Mouse (Mus musculus): ENCODE measurements around the gene Vamp2. TPM values are rescaled to one million over a fixed set of nuclear protein-coding genes. Genes with fewer than 3 reads are reported as not detected.

Vamp2 gene
- 179 and 188 TPM in 2 replicates for polyA plus RNA-seq (2015; fragmentation: Nextera tagmentation; extraction: Ambion mirVana)

DNA sequence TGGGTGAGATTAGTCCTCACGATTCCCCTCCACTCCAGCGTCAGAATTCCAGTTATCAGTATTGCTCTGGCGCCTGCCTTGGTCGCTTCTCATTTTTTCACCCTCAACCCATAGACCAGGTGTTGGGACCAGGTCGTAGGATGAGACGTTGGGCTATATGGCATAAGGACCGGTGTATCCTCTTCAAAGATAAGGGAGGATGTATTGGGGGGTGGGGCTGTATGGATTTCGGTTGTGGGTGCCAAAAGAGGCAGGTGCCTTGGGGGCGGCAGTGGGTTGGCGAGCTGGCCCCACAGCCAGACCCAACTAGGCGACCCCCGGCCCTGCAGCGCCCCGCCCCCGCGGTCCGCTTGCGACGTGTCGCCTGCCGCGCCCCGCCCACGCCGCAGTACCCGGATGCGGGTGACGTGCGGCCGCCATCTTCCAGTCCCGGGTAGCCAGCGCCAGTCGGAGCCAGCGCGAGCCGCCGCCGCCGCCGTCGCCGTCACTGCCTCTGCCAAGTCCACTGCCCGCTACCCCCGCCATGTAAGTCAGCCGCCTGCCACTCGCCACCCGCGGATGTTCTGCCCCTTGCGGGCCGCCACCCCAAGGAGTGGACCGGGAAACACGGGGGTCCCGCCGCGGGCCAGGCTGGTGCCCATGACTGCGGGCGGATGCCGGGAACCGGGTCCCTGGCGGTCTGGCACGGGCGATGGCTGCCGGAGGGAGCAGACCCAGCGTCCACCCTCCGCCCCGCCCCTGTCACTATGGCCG is at the start of gene Vamp2:
TSS of gene Vamp2 (plus strand) at position 388 of the 753 bp plus-strand sequence.
- Histone ChIP-seq H3K27me3 (no peaks in the 10 kb centered on the region), H3K4me3 (peak within 1 kb of the TSS; percentile 95), H3K9ac (replicated peaks) (peak within 1 kb of the TSS; percentile 100), H3K9me3 (no peaks in the 10 kb centered on the region), H3K4me2 (replicated peaks) (peak within 1 kb of the TSS; percentile 84), H3K27ac (replicated peaks) (peak within 1 kb of the TSS; percentile 94), H3K4me1 (peaks cover 31% of the 10 kb centered on the region), H3K36me3 (peaks cover 10% of the 10 kb centered on the region; the same call in 1 of the 2 replicates)
- under 1% methylated on average over 67 of the region's 67 CpGs for WGBS
- peak; percentile 88 for ATAC-seq (replicated peaks)

DNA sequence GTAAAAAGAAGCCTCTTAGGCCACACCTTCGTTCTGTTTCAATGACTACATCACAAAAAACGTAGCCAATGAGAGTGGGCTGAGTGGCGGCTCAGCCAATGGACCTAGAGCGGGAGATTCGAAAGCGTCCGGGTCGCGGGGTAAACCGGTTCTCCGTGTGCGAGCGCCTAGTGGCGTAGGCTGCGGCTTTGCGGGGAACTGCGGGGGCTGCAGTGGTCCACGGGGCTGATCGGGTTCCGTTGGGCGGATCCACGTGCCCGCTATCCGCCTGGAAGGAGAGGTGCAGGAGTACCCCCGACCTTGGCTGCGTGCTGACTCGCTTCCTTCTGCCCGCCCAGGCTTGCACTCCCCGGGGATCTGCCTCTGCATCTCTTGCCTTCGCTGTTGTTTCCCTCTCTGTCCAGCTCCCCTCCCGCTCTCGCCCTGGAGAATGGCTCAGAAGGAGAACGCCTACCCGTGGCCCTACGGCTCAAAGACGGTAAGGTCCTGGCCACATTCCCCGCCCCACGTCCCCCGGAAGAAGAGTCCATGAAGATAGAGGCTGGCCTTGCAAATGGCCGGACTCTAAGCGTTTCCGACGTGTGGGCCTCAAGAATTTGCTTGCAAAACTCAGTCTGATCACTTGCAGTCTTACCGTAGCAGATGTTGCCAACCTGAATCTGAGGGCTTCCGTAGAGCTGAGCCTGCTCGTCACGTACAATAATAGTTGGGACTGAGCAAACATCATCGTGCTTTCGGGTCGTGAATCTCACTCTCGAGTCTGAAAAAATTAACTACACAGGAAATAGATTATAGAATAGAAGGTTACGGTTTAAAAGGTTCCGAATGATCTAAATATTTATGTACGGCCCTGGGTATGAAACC is 42.5 kb upstream of the Vamp2 start, which contains the start of gene Aurkb:
TSS of gene Aurkb (plus strand) at position 117 of the 864 bp plus-strand sequence.
- under 1% methylated on average over 54 of the region's 54 CpGs for WGBS
- peak within 1 kb of the TSS; percentile 99 for H3K4me2 ChIP-seq (replicated peaks)
- H3K36me3 ChIP-seq: no peaks in the 10 kb centered on the region
- peak within 1 kb of the TSS; percentile 66 for H3K4me3 ChIP-seq
- no peaks in the 10 kb centered on the region for H3K9me3 ChIP-seq
- no peaks in the 10 kb centered on the region for H3K27me3 ChIP-seq
- peak within 1 kb of the TSS; percentile 53 for H3K9ac ChIP-seq (replicated peaks)
- peaks cover 31% of the 10 kb centered on the region for H3K4me1 ChIP-seq
- H3K27ac ChIP-seq (replicated peaks): peak within 1 kb of the TSS; percentile 58
- peak; percentile 68 for ATAC-seq (replicated peaks)

DNA sequence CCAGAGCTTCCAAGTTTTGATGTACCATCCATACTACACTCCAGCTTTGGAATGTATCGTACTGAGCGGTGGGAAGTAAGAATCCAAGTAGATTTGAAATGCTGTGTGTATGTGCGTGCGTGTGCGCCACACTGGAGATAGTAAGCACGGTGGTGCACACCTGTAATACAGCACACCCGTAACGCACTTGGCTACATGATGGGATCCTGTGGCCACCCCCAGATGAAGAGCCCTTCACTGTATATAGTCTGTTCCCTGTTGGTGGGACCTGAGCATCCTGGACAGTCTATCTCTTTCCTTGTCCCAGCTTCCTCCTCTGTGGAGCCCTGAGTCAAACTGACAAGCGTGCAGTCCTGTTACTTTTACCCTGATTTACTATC is 41.9 kb upstream of the Vamp2 start:
- ATAC-seq (replicated peaks): no peak
- peak overlapping the region; percentile 53 for H3K9ac ChIP-seq (replicated peaks)

DNA sequence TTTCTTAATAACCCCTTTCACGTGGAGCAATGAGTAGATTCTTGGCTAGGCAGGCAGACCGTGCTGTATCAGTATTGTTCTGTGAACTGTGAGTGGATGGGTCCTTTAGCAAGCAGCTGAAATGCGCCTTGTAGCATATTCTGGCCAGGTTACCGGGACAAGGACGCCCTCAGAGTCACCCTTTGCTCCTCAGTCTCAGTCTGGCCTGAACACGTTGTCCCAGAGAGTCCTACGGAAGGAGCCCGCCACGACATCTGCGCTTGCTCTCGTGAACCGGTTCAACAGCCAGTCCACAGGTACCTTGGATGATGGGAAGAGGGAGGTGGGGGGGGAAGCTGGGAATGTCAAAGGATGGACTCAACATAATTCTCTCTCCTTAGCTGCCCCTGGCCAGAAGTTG is 40.7 kb upstream of the Vamp2 start:
- no peaks in the 10 kb centered on the region for H3K9me3 ChIP-seq
- WGBS: 88% methylated on average over 12 of the region's 12 CpGs
- H3K4me1 ChIP-seq: peaks cover 31% of the 10 kb centered on the region
- H3K9ac ChIP-seq (replicated peaks): no peak overlapping the region
- H3K27ac ChIP-seq (replicated peaks): no peak overlapping the region
- no peaks in the 10 kb centered on the region for H3K27me3 ChIP-seq
- H3K36me3 ChIP-seq: no peaks in the 10 kb centered on the region
- H3K4me2 ChIP-seq (replicated peaks): peak overlapping the region; percentile 99
- no peak for ATAC-seq (replicated peaks)
- H3K4me3 ChIP-seq: no peak overlapping the region; the same call in 1 of the 2 replicates

More for the DNA sequence above, 41.9 kb upstream of the Vamp2 start:
- 15% methylated on average over 9 of the region's 9 CpGs for WGBS
- Histone ChIP-seq H3K4me2 (replicated peaks) (peak overlapping the region; percentile 99), H3K9me3 (no peaks in the 10 kb centered on the region), H3K27ac (replicated peaks) (no peak overlapping the region), H3K36me3 (no peaks in the 10 kb centered on the region), H3K4me1 (peaks cover 31% of the 10 kb centered on the region), H3K27me3 (no peaks in the 10 kb centered on the region), H3K4me3 (peak overlapping the region; percentile 66)

DNA sequence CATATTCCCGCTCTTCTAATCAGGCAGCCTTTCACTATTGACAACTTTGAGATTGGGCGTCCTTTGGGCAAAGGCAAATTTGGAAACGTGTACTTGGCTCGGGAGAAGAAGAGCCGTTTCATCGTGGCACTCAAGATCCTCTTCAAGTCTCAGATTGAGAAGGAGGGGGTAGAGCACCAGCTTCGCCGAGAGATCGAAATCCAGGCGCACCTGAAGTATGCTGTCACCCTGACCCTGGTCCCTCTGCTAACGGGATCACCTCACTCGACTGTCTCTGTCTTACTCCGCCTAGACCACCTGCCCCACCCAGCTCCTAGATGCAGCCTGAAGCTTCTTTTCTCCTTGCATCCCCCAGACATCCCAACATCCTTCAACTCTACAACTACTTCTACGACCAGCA is 40.1 kb upstream of the Vamp2 start:
- H3K4me1 ChIP-seq: peaks cover 31% of the 10 kb centered on the region
- no peaks in the 10 kb centered on the region for H3K9me3 ChIP-seq
- no peak overlapping the region for H3K4me3 ChIP-seq
- ATAC-seq (replicated peaks): no peak
- H3K9ac ChIP-seq (replicated peaks): no peak overlapping the region
- WGBS: 94% methylated on average over 14 of the region's 14 CpGs
- H3K27me3 ChIP-seq: no peaks in the 10 kb centered on the region
- H3K36me3 ChIP-seq: no peaks in the 10 kb centered on the region
- no peak overlapping the region for H3K27ac ChIP-seq (replicated peaks)
- no peak overlapping the region for H3K4me2 ChIP-seq (replicated peaks)

DNA sequence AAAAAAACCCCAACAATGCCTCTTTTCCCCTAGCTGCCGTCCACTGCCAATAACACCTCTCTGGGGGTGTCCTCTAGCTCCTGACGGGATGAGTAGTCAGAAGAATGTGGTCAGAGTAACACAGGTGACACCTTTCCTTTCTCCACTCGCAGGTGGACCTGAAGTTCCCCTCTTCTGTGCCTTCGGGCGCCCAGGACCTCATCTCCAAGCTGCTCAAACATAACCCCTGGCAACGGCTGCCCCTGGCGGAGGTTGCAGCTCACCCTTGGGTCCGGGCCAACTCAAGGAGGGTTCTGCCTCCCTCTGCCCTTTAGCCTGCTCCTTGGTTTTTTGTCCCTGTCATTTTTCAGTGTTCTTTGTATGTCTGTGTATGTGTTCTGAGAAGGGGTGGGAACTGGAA is 37.5 kb upstream of the Vamp2 start:
- Histone ChIP-seq H3K27me3 (no peaks in the 10 kb centered on the region), H3K9ac (replicated peaks) (no peak overlapping the region), H3K36me3 (no peaks in the 10 kb centered on the region), H3K4me2 (replicated peaks) (no peak overlapping the region), H3K9me3 (no peaks in the 10 kb centered on the region), H3K4me1 (peaks cover 26% of the 10 kb centered on the region), H3K4me3 (no peak overlapping the region), H3K27ac (replicated peaks) (no peak overlapping the region)
- ATAC-seq (replicated peaks): no peak
- 80% methylated on average over 8 of the region's 8 CpGs for WGBS

DNA sequence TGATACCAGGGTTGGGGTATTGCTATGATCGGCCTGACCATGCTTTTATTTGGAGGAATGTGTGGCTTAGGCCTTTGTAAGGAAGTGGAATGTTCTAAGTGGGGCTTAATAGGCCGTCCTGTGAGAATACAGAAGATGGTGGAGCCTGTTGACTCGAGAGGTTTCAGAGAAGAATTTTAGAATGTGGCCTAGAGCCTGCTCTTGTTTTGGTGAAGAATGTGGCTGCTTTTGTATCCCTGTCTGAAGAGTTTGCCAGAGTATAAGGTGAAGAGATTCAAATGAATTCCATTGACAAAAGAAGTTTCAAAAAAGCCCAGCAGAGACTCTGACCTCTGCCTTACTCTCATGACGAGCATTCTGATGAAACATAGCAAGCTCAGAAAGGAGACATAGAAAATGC is 36.5 kb upstream of the Vamp2 start:
- no peak overlapping the region for H3K4me3 ChIP-seq
- H3K9ac ChIP-seq (replicated peaks): no peak overlapping the region
- H3K9me3 ChIP-seq: no peaks in the 10 kb centered on the region
- no peak overlapping the region for H3K4me2 ChIP-seq (replicated peaks)
- WGBS: 56% methylated on average over 4 of the region's 4 CpGs
- H3K27me3 ChIP-seq: no peaks in the 10 kb centered on the region
- ATAC-seq (replicated peaks): no peak
- no peaks in the 10 kb centered on the region for H3K36me3 ChIP-seq
- H3K27ac ChIP-seq (replicated peaks): no peak overlapping the region
- H3K4me1 ChIP-seq: peaks cover 16% of the 10 kb centered on the region

DNA sequence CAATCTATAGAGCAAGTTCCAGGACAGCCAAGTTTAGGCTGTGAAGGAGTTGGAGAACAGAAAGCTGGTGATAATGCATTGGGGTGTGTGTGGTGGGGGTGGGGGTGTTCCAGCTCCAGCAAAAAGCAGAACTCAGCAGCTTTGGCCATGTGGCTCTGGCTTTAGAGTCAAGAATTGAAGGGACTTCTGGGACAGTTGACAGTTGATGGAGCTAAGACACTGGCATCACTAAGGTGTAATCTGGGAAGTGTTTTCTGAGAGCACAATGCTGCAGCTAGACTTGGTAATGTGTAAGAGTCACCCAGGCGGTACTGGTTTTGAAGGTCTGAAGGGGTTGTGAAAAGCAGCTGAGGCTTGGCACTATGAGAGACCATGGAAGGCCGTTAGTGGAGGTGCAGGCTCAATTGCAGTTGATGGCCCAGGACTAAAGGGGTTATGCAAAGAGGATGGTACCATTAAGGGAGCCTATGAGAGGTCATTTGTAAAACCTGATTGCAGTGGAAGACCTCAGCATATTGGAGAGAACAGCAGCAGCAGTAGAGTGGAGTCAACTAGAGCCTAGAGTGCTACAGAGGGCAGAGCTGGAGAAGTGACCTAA is 35.4 kb upstream of the Vamp2 start:
- no peak for ATAC-seq (replicated peaks)
- H3K4me2 ChIP-seq (replicated peaks): no peak overlapping the region
- H3K4me1 ChIP-seq: peaks cover 8% of the 10 kb centered on the region
- 93% methylated on average over 2 of the region's 2 CpGs for WGBS
- no peak overlapping the region for H3K4me3 ChIP-seq
- no peaks in the 10 kb centered on the region for H3K27me3 ChIP-seq
- no peak overlapping the region for H3K27ac ChIP-seq (replicated peaks)
- H3K36me3 ChIP-seq: no peaks in the 10 kb centered on the region
- H3K9me3 ChIP-seq: no peaks in the 10 kb centered on the region
- no peak overlapping the region for H3K9ac ChIP-seq (replicated peaks)

DNA sequence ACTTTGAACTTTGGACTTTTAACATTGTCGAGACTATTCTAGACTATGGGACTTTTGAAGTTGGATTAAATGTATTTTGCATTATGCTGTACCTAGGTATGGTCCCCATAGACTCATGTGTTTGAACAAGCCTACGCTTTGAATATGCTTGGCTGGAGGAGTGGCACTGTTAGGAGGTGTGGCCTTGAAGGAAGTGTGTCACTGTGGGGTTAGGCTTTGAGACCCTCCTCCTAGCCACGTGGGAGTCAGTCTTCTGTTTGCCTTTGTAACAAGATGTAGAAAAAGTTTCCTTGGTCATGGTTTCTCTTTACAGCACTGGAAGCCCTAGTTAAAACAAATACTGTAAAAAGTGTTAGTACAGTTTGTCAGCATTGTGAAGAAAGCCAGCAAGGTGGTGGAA is 34.4 kb upstream of the Vamp2 start:
- ATAC-seq (replicated peaks): no peak
- WGBS: 78% methylated on average over 3 of the region's 3 CpGs
- H3K27ac ChIP-seq (replicated peaks): no peak overlapping the region
- no peak overlapping the region for H3K9ac ChIP-seq (replicated peaks)
- no peak overlapping the region for H3K4me2 ChIP-seq (replicated peaks)
- no peaks in the 10 kb centered on the region for H3K9me3 ChIP-seq
- H3K27me3 ChIP-seq: no peaks in the 10 kb centered on the region
- no peak overlapping the region for H3K4me3 ChIP-seq
- H3K36me3 ChIP-seq: no peaks in the 10 kb centered on the region
- H3K4me1 ChIP-seq: peaks cover 10% of the 10 kb centered on the region

DNA sequence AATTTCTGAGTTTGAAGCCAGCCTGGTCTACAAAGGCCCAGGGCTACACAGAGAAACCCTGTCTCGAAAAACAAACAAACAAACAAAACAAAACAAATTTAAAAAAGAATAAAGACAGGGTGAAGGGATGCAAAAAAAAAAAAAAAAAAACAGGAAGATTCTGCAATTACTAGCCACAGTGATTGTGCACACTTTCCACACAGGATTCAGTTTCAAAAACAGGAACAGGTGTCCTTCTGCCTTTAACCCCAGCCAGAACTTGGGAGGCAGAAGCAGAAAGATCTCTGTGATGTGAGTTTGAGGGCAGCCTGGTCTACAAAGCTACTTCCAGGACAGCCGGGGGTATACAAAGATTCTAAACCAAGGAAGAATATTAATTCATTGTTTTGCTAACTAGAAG is 30.0 kb upstream of the Vamp2 start:
- H3K27ac ChIP-seq (replicated peaks): peak overlapping the region; percentile 87
- no peaks in the 10 kb centered on the region for H3K9me3 ChIP-seq
- peak overlapping the region; percentile 94 for H3K4me3 ChIP-seq
- ATAC-seq (replicated peaks): no peak
- 66% methylated on average over 2 of the region's 2 CpGs for WGBS
- peak overlapping the region; percentile 58; the same call in 1 of the 2 replicates for H3K9ac ChIP-seq (replicated peaks)
- H3K4me2 ChIP-seq (replicated peaks): peak overlapping the region; percentile 76
- no peaks in the 10 kb centered on the region for H3K36me3 ChIP-seq
- peaks cover 36% of the 10 kb centered on the region for H3K4me1 ChIP-seq
- no peaks in the 10 kb centered on the region for H3K27me3 ChIP-seq

DNA sequence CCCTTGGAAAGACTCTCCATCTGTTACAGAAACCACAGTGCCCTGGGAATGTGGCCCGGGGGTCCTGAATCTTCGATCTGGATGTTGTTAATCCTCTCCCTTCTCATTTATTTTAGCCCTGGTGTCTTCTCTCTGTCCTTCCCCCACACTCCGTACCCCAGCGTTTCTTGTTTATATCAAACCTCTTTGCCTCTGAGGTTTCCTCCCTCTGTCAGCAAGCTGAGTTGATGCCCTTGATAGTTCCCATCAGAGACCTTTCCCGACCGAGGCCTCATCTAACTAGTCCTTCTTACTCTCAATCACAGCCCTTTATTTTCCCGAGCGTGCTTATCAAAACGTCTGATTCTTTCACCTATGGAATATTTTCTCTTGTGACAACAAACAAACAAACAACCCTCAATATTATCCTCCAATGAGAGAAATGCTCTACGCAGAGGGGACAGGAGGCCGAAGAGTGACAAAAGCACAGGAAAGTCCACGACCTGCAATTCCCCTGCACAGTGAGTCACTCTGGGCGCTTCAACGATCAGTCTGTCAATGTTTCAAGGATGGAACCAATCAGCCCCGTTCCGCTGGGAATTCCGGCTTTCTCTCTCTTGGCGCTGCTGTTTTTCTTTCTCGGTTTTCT is 29.4 kb upstream of the Vamp2 start:
- peak overlapping the region; percentile 94 for H3K4me3 ChIP-seq
- under 1% methylated on average over 19 of the region's 19 CpGs for WGBS
- peak overlapping the region; percentile 87 for H3K27ac ChIP-seq (replicated peaks)
- H3K27me3 ChIP-seq: no peaks in the 10 kb centered on the region
- ATAC-seq (replicated peaks): peak; percentile 27; the same call in 1 of the 2 replicates
- no peaks in the 10 kb centered on the region for H3K36me3 ChIP-seq
- H3K4me1 ChIP-seq: peaks cover 38% of the 10 kb centered on the region
- no peaks in the 10 kb centered on the region for H3K9me3 ChIP-seq
- peak overlapping the region; percentile 58 for H3K9ac ChIP-seq (replicated peaks)
- peak overlapping the region; percentile 76 for H3K4me2 ChIP-seq (replicated peaks)
